Mouse (Mus musculus) lung, postnatal 0 days (tissue): ENCODE results near the gene Cdca4. TPM values are rescaled to one million over a fixed set of nuclear protein-coding genes. Genes with fewer than 3 reads are reported as not detected.

Experiments used
- ATAC-seq: fragments of 200-750 bp; cut with Nextera tagmentation; 2 replicates; pipeline ENCODE4 v1.8.0; 2017; ENCODE audit warnings: moderate library complexity
- DNase-seq: peaks from one replicate; pipeline ENCODE4 v3.0.0-alpha.2; 2016; ENCODE audit warnings: low spot score
- H3K27ac ChIP-seq: fragments of 300-500 bp; sonication (generic); 2 replicates; pipeline ENCODE4 v1.5.1; 2014; ENCODE audit warnings: antibody characterized with exemption, mild to moderate bottlenecking, low read length, mixed read lengths
- H3K27me3 ChIP-seq: fragments of 300-500 bp; sonication (generic); replicated peaks from 2 replicates; pipeline ENCODE4 v1.6.1; 2014; ENCODE audit warnings: low read length, mixed read lengths; ENCODE audit not compliant: insufficient read depth
- H3K36me3 ChIP-seq: fragments of 300-500 bp; sonication (generic); 2 replicates; pipeline ENCODE4 v1.6.1; 2014; ENCODE audit warnings: low read length, mixed read lengths; ENCODE audit not compliant: insufficient read depth
- H3K4me1 ChIP-seq: fragments of 300-500 bp; sonication (generic); 2 replicates; pipeline ENCODE4 v1.6.1; 2014; ENCODE audit warnings: antibody characterized with exemption, low read depth, low read length, mixed read lengths; ENCODE audit not compliant: insufficient read depth
- H3K4me2 ChIP-seq: fragments of 300-500 bp; sonication (generic); replicated peaks from 2 replicates; pipeline ENCODE4 v1.6.1; 2014; ENCODE audit warnings: low read depth, mild to moderate bottlenecking, low read length, moderate library complexity, mixed read lengths
- H3K4me3 ChIP-seq: fragments of 300-500 bp; sonication (generic); 2 replicates; pipeline ENCODE4 v1.5.1; 2014; ENCODE audit warnings: low read depth, low read length
- H3K9ac ChIP-seq: fragments of 300-500 bp; sonication (generic); replicated peaks from 2 replicates; pipeline ENCODE4 v1.6.1; 2014; ENCODE audit warnings: low read depth, mild to moderate bottlenecking
- H3K9me3 ChIP-seq: fragments of 300-500 bp; sonication (generic); 2 replicates; pipeline ENCODE4 v1.6.1; 2016; ENCODE audit warnings: low read length, mixed read lengths
- CTCF ChIP-seq: IDR thresholded peaks from 2 replicates; pipeline ENCODE4 v1.5.1; 2016; ENCODE audit warnings: antibody characterized with exemption, mild to moderate bottlenecking
- EP300 ChIP-seq: IDR thresholded peaks from 2 replicates; pipeline ENCODE4 v1.6.1; 2016; ENCODE audit warnings: antibody characterized with exemption, mild to moderate bottlenecking, control low read depth
- WGBS: fragments of 180-500 bp; shearing (Covaris S2); extraction: QIAGEN DNeasy Blood & Tissue Kit; methylation state at CpG from one replicate; pipeline ENCODE4 v1.1.7; 2014; 5-methylcytosine and 5-hydroxymethylcytosine counted together
- polyA plus RNA-seq: library from polyadenylated mRNA; unstranded; fragments of >200 nt; fragmentation: Nextera tagmentation; extraction: Ambion mirVana; gene quantifications from 2 replicates; pipeline ENCODE4 v1.2.1, GENCODE M21; 2015

Gene Cdca4
- polyA plus RNA-seq, 1 experiment from 2014 or later: 28.1 TPM

GRCm38 (mm10) chr12:112830141-112830540 lies 918 bp upstream of the Cdca4 start:
- H3K4me3 ChIP-seq: peak overlapping the region; percentile 79

GRCm38 (mm10) chr12:112828501-112829243 lies 551 bp downstream of the Cdca4 start:
- Histone ChIP-seq H3K36me3 (no peaks in the 10 kb centered on the region), H3K9ac (peak overlapping the region; percentile 76), H3K4me2 (peak overlapping the region; percentile 70), H3K4me3 (peak overlapping the region; percentile 79), H3K27ac (peak overlapping the region; percentile 86), H3K27me3 (no peaks in the 10 kb centered on the region), H3K9me3 (no peaks in the 10 kb centered on the region), H3K4me1 (peaks cover 6% of the 10 kb centered on the region; the same call in 1 of the 2 replicates)
- WGBS: under 1% methylated on average over 18 of the region's 51 CpGs
- peak; percentile 87 for DNase-seq
- TF ChIP-seq EP300 (no peak), CTCF (no peak)
- peak; percentile 80 for ATAC-seq

More at GRCm38 (mm10) chr12:112830141-112830540, 918 bp upstream of the Cdca4 start:
- H3K9ac ChIP-seq: peak overlapping the region; percentile 46
- DNase-seq: no peak
- no peaks in the 10 kb centered on the region for H3K36me3 ChIP-seq
- no peak for ATAC-seq
- peaks cover 6% of the 10 kb centered on the region; the same call in 1 of the 2 replicates for H3K4me1 ChIP-seq
- H3K4me2 ChIP-seq: peak overlapping the region; percentile 82
- 20% methylated on average over 2 of the region's 2 CpGs for WGBS
- no peaks in the 10 kb centered on the region for H3K9me3 ChIP-seq
- no peak overlapping the region for H3K27ac ChIP-seq
- H3K27me3 ChIP-seq: no peaks in the 10 kb centered on the region
- TF ChIP-seq CTCF: no peak
- TF ChIP-seq EP300: no peak

- Histone ChIP-seq H3K4me2 (no peak overlapping the region), H3K4me1 (peaks cover 6% of the 10 kb centered on the region; the same call in 1 of the 2 replicates), H3K36me3 (0 out of 2 replicates have a peak, but pooled peaks cover 3% of the 10 kb centered on the region), H3K9ac (no peak overlapping the region), H3K4me3 (no peak overlapping the region), H3K27me3 (no peaks in the 10 kb centered on the region), H3K27ac (no peak overlapping the region), H3K9me3 (no peaks in the 10 kb centered on the region)
- DNase-seq: no peak
- WGBS: 76% methylated on average over 5 of the region's 5 CpGs
- ATAC-seq: no peak
- TF ChIP-seq CTCF (no peak), EP300 (no peak)
These were observed 3.3 kb downstream of the Cdca4 start for GRCm38 (mm10) chr12:112825901-112826300.

GRCm38 (mm10) chr12:112823221-112823620 lies 6.0 kb downstream of the Cdca4 start:
- DNase-seq (no peak), ATAC-seq (0 out of 2 replicates have a peak, but pooled peaks have one; percentile 30)
- no peak overlapping the region for H3K9ac ChIP-seq
- H3K36me3 ChIP-seq: 0 out of 2 replicates have a peak, but pooled peaks cover 3% of the 10 kb centered on the region
- no peak overlapping the region for H3K4me2 ChIP-seq
- TF ChIP-seq EP300 (no peak), CTCF (no peak)
- WGBS: 45% methylated on average over 4 of the region's 4 CpGs
- 0 out of 2 replicates have a peak overlapping the region, but pooled peaks have one; percentile 4 for H3K27ac ChIP-seq
- peaks cover 6% of the 10 kb centered on the region; the same call in 1 of the 2 replicates for H3K4me1 ChIP-seq
- H3K4me3 ChIP-seq: no peak overlapping the region
- H3K9me3 ChIP-seq: no peaks in the 10 kb centered on the region
- H3K27me3 ChIP-seq: no peaks in the 10 kb centered on the region

- peaks cover 3% of the 10 kb centered on the region; the same call in 1 of the 2 replicates for H3K4me1 ChIP-seq
- TF ChIP-seq EP300 (no peak), CTCF (no peak)
- peak; percentile 25; the same call in 1 of the 2 replicates for ATAC-seq
- H3K9me3 ChIP-seq: no peaks in the 10 kb centered on the region
- H3K27me3 ChIP-seq: no peaks in the 10 kb centered on the region
- no peak overlapping the region for H3K27ac ChIP-seq
- no peak overlapping the region for H3K9ac ChIP-seq
- 48% methylated on average over 2 of the region's 2 CpGs for WGBS
- peak; percentile 36 for DNase-seq
- no peak overlapping the region for H3K4me3 ChIP-seq
- no peak overlapping the region for H3K4me2 ChIP-seq
- H3K36me3 ChIP-seq: 0 out of 2 replicates have a peak, but pooled peaks cover 3% of the 10 kb centered on the region
These were observed 6.5 kb downstream of the Cdca4 start for GRCm38 (mm10) chr12:112822676-112823075.

GRCm38 (mm10) chr12:112821974-112822373 lies 7.2 kb downstream of the Cdca4 start:
- H3K4me3 ChIP-seq: no peak overlapping the region
- 56% methylated on average over 4 of the region's 4 CpGs for WGBS
- H3K9ac ChIP-seq: no peak overlapping the region
- H3K4me1 ChIP-seq: peaks cover 3% of the 10 kb centered on the region; the same call in 1 of the 2 replicates
- H3K27ac ChIP-seq: peak overlapping the region; percentile 0
- no peak overlapping the region for H3K4me2 ChIP-seq
- no peaks in the 10 kb centered on the region for H3K27me3 ChIP-seq
- ATAC-seq (peak; percentile 40), DNase-seq (no peak)
- TF ChIP-seq EP300 (no peak), CTCF (no peak)
- 0 out of 2 replicates have a peak, but pooled peaks cover 3% of the 10 kb centered on the region for H3K36me3 ChIP-seq
- H3K9me3 ChIP-seq: no peaks in the 10 kb centered on the region
